Mouse (Mus musculus): ENCODE measurements at regions not wholly inside any gene's neighbourhood (a gene's known extent, or its start where the extent isn't known, plus 50 kb on each side); places are given as distances from the start of the nearest gene placed in this dataset.

DNA sequence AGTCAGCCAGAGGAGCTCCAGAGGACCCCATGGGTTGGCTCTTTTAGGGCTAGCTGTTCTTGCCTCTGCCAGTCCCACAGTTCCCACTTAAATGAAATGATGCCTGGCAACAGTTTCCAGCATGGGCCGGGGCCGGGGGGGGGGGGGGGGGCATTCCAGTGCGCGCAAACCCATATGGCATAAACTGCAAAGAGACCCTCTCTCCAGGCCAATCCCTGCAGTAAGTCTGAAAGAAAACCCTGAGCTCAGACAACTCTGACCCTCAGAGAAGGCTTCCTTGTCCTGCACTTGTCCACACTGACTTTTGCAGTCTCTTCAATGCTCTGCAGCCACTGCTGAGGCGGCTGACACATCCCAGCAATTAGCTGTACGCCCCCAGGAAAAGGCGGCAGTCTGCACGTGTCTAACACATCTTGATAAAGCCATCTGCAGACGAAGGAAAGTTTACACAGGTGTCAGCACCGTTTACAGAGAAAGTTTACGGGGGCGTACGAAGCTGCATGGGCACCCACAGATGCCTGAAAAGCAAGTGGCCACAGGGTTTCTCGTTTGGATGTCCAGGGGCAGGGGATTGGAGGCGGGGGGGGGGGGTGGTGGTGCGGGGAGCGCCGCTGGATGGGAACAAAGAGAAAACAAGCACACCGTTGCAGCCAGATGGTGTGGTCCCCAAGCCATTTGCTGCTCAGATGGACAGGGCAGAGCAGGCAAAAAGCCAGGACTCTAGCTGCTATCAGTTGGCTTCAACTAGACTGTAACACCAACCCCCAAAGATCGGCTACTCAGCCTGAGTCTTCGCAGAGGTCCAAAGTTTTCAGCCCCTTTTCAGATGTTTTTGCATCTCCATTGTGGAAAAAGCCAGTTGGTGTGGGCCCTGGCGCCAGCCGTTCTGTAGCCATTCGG is 244.0 kb upstream of the Hs6st1 start:
- DNase-seq (ENCODE audit: low spot score in 2 of 2): peak in 1 of 2 experiments; percentile 6

DNA sequence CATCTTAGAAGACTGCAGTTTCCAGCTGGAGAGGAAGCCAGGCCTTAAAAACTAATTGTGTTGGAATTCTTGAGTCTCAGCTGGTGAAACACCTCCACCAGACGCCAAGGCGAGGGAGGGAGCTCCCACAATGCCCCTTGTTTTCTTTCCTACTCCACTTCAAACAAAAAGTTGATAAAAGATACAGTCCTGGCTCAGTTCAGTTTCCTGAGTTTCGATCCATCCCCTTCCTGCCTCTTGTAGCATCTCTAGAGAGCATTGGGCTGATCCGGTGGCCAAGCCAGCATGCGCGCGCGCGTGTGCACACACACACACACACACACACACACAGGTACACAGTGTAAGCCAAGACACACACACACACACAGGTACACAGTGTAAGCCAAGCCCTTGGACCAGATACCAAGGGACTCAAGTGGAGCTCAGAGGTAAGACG is 242.7 kb upstream of the Hs6st1 start:
- peak in 1 of 2 experiments; percentile 0 for DNase-seq (ENCODE audit: low spot score in 2 of 2)

DNA sequence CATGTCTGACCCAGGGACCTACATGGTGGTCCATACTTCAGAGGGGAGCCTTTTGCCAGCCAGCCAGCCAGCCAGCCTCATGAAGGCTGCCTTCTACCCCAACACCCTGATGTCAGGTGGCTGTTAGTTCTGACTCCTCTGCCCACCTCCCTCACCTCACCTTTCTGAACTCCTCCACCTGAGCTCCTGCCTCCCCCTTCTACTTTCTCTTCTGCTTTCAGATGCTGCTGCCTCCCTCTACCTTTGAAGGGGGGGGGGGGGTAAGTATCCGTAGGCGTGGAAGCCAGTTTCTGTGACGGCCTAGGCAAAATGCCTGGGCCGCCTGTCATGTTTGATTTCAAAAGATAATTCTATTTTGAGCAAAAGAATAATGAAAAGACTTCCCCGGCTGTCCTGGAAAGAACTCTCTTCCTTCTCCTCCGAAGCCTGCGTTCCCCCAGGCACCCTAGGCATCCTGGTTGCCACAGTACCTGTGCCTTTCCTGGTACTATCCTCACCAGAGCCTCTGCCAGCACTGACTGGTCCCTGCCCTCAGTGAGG is 241.6 kb upstream of the Hs6st1 start:
- no peak for DNase-seq (ENCODE audit: low spot score in 2 of 2)

DNA sequence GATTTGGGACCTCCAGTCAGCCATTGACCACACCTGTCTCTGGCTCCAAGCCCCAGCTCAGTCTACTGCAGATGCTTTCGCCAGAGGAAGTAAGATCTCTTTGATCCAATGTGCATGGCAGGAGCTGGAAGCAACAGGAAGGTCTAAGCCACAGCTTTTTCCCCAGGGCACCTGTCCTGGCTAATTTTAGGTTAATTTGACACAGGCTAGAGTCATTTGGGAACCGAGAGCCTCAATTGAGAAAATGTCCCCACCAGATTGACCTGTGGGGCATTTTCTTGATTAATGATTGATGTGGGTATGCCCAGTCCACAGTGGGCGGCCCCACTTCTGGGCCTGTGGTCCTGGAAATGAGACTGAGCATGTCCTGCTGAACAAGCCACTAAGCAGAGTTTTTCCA is 240.7 kb upstream of the Hs6st1 start:
- DNase-seq (ENCODE audit: low spot score in 2 of 2): no peak

DNA sequence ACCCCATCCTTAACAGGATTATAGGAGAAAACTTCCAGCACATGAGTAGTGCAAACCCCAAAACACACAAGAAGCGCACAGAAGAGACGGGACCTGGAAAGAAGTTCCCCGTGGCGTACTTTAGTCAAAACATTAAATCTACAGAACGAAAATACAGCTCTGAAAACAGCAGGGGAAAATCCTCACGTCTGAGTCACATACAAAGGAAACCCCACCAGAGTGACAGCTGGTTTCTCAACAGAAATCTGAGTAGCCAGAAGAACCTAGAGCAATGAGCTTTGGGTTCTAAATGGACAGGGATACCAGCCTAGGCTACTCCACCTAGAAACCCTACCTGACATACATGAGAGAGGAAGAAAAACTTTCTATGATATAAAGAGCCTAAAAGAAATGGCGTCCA is 234.0 kb upstream of the Hs6st1 start:
- no peak for DNase-seq (ENCODE audit: low spot score in 2 of 2)

DNA sequence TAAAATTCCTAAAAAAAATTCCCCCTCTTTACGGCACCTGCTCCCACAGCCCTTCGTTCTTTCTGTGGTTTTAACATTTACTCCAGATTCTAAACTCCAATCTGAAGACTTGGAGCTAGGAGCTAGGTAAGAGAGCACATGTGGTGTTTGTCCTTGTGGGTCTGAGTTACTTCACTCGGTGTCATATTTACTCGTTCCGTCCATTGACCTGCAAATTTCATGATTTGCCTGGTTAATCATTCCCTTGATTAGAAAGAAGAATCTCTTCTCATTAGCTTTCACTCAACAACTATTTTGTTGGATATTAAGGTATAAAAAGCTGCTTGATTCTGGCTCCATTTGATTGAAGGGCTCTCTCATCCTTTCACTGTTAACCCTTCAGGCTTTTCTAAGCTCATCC is 231.6 kb upstream of the Hs6st1 start:
- no peak for DNase-seq (ENCODE audit: low spot score in 2 of 2)

DNA sequence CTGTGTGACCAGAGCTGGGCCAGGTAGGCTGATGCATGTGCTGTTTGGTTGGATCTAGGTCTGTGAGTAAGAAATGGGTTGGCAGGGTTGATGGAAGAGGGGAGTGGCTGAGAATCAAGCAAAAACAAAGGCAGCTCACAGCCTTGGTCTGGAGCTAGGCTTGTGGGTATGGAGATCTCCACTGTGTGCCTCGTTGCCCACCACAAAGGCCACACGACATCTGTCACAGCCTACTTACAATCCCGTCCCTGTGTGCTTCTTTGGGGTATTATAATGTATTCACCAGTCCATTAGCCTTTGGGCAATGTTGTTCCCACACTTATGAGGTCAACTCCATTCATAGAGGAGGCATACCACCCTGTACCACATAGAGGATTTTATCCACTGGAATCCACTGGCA is 229.6 kb upstream of the Hs6st1 start:
- peak in 1 of 2 experiments; percentile 2 for DNase-seq (ENCODE audit: low spot score in 2 of 2)

DNA sequence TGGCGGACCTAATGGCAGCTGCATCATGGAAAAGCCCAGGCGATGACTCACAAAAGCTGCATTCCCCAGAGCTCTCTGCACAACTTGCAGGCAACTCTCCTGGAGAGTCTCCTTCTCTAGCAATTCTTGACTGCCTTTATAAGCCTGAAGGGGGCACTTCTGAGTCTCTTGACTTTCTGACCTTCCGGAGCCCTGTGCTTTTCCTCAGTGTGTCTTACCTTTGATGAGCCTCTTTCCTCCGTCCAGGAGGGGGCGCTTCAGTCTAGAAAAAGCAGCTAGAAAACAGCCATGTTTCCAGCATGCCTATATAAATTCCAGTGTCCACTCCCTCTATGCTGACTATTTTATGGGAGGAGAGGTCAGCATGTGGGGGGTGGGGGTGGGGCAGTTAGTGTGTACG is 228.8 kb upstream of the Hs6st1 start:
- DNase-seq (ENCODE audit: low spot score in 2 of 2): peak; percentile 16 to 41

DNA sequence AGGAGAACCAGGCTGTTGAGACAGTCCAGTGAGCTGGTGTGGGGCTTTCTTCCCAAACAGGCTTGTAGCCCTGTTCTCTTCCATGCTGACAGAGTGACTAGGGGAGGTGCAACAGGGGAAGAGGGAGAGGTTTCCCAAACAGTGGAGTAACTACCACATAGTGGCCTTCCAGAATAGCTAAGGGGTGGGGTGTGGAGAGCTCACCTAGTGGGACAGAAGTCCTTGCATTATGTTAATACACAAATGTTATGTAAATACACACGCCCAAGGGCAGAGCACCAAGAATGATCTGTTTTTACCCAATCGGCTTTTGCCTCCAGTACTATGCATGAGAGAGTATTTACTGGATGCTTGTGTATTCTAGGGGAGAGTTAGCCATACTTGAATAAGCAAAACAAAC is 226.6 kb upstream of the Hs6st1 start:
- DNase-seq (ENCODE audit: low spot score in 2 of 2): peak in 1 of 2 experiments; percentile 9

DNA sequence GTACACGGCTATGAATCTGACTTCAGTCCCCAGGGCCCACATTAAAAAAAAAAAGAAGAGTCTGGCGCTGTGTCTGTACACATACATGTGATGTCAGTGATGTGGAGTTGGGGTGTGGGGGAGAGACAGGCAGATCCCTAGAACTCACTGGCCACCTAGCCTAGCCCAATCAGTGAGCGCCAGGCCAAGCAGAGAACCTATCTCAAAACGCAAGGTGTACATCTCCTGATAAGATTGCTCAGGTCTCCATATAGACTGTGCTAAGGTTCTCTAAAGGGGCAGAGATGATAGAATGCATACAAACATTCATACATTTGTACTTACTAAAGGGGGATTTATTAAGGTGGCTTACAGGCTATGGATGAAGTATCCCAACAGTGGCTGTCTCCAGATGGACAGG is 225.5 kb upstream of the Hs6st1 start:
- DNase-seq (ENCODE audit: low spot score in 2 of 2): peak in 1 of 2 experiments; percentile 7

DNA sequence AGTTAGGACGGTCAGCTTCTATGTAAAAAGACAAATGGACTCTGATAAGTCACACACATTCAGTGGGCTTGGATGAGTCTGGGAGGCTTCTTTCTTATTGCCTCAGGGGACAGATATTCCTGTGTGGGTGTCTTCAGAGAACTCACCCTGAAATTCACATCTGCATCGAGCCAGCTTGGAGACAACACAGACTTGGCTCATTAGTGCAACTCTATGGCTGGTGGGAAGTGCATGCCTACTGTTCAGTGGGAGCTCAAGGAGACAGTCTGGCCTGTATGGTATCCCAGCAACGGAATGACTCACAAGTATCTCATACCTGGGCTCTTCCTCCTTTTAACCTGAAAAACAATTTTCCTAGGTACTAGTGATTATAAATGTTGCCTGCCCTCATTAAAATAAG is 224.6 kb upstream of the Hs6st1 start:
- DNase-seq (ENCODE audit: low spot score in 2 of 2): peak in 1 of 2 experiments; percentile 6

DNA sequence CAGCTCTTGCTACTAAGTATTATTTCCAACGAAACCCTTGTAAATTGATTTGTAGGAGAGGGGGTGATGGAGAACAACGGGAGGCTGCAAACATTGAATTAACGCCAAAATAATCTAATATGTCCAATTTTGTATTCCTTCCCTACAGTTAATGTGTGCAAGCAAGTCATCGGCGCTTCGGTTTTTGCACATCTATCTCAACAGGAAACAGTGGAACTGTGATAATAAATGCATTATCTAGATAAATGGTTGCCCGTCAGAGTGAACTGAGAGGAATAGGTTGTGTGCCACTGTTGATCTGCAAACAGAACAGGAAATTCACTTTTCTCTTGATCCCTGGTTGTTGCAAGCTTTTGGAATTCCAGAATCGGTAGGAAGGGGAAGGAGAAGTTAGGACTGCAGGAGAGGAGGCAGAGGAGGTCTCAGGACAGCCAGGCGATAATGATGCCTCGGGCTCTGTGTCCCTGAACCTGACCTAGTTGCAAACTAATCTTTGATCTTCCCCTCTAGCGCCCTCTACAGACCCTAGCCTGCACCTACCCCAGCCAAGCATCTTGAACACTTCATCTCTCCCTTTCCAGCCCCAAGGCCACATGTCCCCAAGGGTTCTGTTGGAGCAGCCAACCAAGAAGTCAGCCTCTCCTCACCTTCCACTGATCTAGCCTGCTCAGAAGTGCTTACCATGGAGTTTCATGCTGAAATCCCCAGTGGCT is 221.8 kb upstream of the Hs6st1 start:
- peak; percentile 41 to 54 for DNase-seq (ENCODE audit: low spot score in 2 of 2)

DNA sequence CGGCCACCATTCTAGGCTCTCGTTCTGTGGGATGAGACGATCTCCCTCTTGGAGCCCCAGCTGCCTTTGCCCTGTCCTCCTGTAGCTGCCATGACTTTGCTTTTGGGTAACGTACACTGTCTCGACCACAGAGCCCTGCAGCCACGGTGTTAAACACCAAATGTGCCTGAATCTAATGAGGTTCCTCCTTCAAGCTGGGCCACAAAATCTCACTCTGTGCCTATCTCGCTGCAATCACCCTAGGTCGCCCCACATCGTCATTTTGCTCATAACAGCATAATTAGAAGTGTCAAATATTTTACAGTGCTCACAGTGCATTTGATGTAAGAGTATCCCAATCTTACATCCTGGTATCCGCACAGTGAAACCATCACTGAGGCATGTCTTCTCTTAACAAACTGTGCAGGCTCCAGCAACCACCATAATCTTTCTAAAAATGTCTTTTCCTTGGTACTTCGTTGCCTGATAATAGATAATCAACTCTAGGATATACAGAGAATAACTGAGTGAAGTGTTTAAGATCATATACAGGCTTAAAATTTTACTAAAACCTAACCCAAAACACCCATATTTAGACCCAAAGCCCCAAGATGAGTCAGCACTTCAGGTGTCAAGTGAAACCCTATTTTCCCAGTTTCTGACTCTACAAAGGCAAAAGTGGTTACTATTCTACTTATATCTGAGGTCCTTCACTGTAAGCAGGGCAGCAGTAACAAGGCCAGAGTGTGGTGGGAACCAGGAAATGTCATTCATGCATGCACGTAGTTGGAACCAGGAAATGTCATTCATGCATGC is 219.8 kb upstream of the Hs6st1 start:
- peak in 1 of 2 experiments; percentile 0 for DNase-seq (ENCODE audit: low spot score in 2 of 2)

DNA sequence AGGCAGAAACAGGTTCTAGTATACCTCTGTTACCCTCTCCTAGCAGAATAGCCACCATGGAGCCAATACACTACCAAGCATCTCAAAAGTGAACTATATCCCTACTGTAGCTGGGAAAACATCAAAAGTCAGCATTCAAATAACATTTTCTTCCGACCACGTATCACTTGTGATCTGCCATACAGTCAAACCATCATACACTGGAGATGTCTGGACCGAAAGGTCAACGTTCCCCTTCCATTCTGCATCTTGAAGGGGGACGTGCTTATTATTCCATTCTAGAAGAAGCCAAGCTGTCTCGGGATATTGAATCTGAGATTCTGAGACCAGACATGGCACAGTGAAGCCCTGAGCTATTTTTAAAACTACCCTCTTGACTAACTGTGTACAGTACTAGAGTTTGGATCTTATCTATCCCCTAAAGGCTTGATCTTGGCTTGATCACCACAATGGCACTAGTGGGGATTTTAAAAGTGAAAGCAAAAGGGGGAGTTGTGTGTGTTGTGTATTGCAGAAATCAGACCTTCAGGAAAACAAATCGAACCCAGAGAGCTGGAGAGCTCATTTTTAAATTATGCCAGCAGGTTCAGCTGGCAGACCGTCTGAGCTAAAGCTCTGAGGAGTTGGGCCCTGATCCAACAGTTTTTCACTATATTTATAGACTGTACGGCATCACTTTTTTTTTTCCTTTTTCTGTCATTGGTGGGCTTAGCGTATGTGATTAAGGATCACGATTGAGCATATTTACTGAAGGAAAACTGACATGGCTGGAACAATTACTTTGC is 218.6 kb upstream of the Hs6st1 start:
- DNase-seq (ENCODE audit: low spot score in 2 of 2): no peak

DNA sequence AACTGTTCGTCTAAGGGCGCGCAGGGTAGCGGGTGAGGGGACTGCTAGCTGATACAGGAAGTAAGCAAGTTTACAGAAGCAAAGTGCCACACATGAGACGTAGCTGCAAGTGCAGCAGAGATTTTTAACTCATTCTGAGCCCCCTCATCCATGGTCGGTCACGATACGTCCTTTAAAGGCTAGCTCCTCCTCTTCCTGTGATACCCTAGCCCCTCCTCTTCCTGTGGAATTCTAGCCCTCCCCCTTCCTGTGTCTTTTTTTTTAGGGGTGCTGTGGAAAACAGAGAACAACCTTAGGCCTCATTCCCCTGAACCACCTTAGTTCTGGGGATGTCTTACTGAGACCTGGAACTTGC is 218.0 kb upstream of the Hs6st1 start:
- DNase-seq (ENCODE audit: low spot score in 2 of 2): peak in 1 of 2 experiments; percentile 14

DNA sequence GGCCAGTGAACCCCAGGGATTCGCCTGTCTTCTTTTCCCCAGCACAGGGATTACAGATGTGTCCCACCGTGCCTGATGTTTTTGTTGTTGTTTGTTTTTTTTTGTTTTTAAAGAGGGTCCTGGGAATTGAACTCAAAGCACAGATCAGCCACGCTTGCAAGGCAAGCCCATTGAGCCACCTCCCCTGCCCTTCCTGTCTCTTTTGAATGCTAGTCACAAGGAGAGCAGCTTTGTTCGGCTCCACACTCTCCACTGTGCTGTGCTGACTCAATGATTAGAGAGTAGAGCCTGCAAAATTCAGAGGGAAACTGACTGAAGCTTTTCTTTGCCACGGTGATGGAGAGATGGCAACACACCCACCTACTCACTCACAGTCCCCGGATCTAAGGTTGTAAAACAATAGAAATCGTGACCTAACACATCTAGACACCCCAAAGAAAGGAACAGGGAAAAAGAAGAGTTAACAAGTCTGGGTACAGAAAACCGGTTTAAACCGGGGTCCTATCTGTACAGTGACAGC is 217.6 kb upstream of the Hs6st1 start:
- no peak for DNase-seq (ENCODE audit: low spot score in 2 of 2)

DNA sequence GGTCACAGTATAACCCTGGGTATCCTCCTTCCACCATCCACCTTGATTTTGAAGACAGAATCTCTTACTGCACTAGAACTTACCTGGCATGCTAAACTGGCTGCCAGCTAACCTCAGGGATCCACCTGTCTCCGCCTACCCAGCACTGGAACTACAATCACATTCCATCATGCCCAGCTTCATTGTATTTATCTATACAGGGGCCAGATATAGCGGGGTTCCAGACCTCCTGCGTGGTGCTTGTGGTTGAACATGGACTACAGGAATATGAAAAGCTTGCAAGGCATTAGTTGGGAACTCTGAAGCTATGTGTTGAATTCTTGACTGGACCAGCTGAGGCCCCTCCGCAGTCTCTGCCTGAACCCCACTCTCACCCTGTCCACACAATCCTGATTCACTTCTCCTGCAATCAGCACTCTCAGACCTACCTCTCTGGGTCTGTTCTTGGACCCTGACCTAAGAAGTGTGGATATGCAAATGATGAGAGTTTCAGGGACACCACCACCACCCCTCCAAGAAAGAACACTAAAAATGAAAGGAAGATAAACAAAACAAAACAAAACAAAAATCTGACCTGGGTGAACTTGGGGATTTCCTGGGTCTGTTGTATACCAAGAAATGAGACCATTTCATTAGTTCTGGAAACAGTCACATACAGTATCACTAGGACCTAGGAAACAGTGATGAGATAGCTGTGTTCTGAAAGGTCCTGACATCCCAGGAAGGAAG is 216.4 kb upstream of the Hs6st1 start:
- DNase-seq (ENCODE audit: low spot score in 2 of 2): no peak

DNA sequence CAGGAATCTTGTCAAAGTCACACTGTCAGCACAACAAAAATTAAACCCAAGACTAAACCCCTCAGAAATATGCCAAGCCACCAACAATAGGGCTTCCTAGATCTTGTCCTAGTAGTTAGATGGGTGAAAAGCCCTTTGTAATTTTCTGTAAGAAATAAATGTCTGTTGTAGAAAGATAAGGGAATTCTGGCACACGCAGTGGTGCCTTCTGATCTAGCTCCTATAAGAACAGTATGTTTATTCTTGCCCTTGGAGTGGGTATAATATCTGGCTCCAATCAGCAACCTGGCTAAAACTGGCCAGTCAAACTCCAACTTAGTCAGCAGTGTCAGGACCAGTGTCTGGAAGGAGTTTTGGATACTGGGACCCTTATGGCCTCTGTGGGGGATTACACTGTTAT is 215.2 kb upstream of the Hs6st1 start:
- DNase-seq (ENCODE audit: low spot score in 2 of 2): no peak

DNA sequence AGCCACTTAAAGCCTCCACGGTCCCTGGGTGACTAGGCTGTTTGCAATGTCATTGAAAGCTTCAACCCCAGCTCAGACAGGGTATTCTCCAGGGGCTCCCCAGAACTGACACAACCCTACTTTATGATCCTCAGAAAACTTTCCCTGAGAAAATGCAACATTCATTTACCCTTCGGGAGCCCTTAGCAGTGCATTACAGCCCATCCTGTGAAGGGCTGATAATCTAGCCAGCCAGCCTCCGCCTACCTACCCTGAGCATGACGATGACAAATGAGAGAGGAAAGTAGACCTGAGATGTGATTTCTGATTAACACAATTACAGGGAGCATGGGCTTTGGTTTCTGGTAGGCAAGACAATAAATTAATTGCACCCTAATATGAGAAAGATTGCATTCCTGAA is 212.6 kb upstream of the Hs6st1 start:
- no peak for DNase-seq (ENCODE audit: low spot score in 2 of 2)

DNA sequence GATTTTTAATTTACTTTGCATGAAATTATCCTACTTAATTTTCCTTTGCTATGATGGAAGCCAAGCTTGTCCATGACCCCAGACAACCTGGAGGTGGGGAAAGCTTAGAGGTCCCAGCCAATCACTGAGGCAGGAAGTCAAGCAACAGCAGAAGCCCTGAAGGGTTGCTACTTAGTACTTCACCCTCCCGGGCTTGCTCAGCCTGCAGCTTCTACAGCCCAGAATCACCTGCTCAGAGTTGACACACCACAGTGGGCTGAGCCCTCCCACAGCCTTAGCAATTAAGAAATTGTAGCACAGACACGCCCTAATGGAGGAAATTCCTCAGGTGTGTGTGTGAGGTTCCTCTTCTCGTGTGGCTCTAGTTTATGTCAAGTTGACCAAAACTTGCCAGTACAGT is 209.9 kb upstream of the Hs6st1 start:
- no peak for DNase-seq (ENCODE audit: low spot score in 2 of 2)
